17 mouse cellular contexts compared by ENCODE assay signal in genomic region chr2:150660668-150661451, GRCm38 (mm10). TPM values are rescaled to one million over a fixed set of nuclear protein-coding genes. Genes with fewer than 3 reads are reported as not detected.
DNase-seq lines count a peak whose midpoint lies in the region; ATAC-seq and TF ChIP-seq lines count a peak whose summit lies in the region.
"Had no signal": no experiment of that assay in that cellular context is flagged by ENCODE, and none has a peak within 500 bp of the region (broad histone marks: within the 10 kb centered on the region; RNA-seq: fewer than 3 reads in every experiment).

No protein-coding gene starts in this region.

- no peak for DNase-seq in embryonic facial prominence, embryonic 14.5 days (ENCODE audit: low spot score)
- DNase-seq in embryonic facial prominence, embryonic 10.5 days (ENCODE audit: low spot score): no peak
- no peak for DNase-seq in hindbrain, postnatal 0 days (ENCODE audit: low spot score)
- DNase-seq in hindbrain, embryonic 11.5 days (ENCODE audit: low spot score): no peak
- DNase-seq in kidney, postnatal 14 days: peak; percentile 45
- no peak for DNase-seq in c-Kit-positive CD71-positive TER-119-positive erythroid progenitor cells, embryonic 14.5 days (ENCODE audit: low spot score)
- no peak for DNase-seq in cerebellum, postnatal 14 days
- DNase-seq: adrenal gland, postnatal 14 days; cerebellum, adult 18-20 months; right cerebral cortex, postnatal 25 days had no signal

- no peaks in the 10 kb centered on the region for H3K9me3 ChIP-seq in embryonic facial prominence, embryonic 14.5 days (ENCODE audit: control insufficient read depth, low read length)
- H3K9me3 ChIP-seq in embryonic facial prominence, embryonic 10.5 days: no peaks in the 10 kb centered on the region
- no peaks in the 10 kb centered on the region for H3K9me3 ChIP-seq in hindbrain, postnatal 0 days (ENCODE audit: low read length)
- no peaks in the 10 kb centered on the region for H3K9me3 ChIP-seq in hindbrain, embryonic 11.5 days (ENCODE audit: control insufficient read depth, low read length)
- H3K9me3 ChIP-seq: heart, embryonic 10.5 days; neural tube, embryonic 15.5 days had no signal

- H3K36me3 ChIP-seq in embryonic facial prominence, embryonic 14.5 days (ENCODE audit: control insufficient read depth, insufficient read depth, low read length): no peaks in the 10 kb centered on the region
- H3K36me3 ChIP-seq in embryonic facial prominence, embryonic 10.5 days (replicated peaks): no peaks in the 10 kb centered on the region
- H3K36me3 ChIP-seq in hindbrain, postnatal 0 days (ENCODE audit: insufficient read depth, low read length): no peaks in the 10 kb centered on the region
- H3K36me3 ChIP-seq in hindbrain, embryonic 11.5 days (ENCODE audit: control insufficient read depth, insufficient read depth, low read length): peaks cover 3% of the 10 kb centered on the region; the same call in 1 of the 2 replicates
- H3K36me3 ChIP-seq: neural tube, embryonic 15.5 days had no signal

- no peak for TF ChIP-seq CTCF in hindbrain, postnatal 0 days (IDR thresholded peaks at IDR 0.05; ENCODE audit: low read depth)

- no peak overlapping the region for H3K4me2 ChIP-seq in embryonic facial prominence, embryonic 14.5 days (ENCODE audit: low read depth, low read length)
- no peak overlapping the region for H3K4me2 ChIP-seq in hindbrain, postnatal 0 days (ENCODE audit: low read depth, low read length)
- no peak overlapping the region for H3K4me2 ChIP-seq in hindbrain, embryonic 11.5 days (replicated peaks; ENCODE audit: low read depth, low read length)
- H3K4me2 ChIP-seq: neural tube, embryonic 15.5 days had no signal

- H3K4me3 ChIP-seq in embryonic facial prominence, embryonic 14.5 days (ENCODE audit: low read depth, low read length): no peak overlapping the region
- H3K4me3 ChIP-seq in embryonic facial prominence, embryonic 10.5 days: no peak overlapping the region
- no peak overlapping the region for H3K4me3 ChIP-seq in hindbrain, postnatal 0 days (ENCODE audit: low read length)
- H3K4me3 ChIP-seq in hindbrain, embryonic 11.5 days (ENCODE audit: low read depth, low read length): no peak overlapping the region
- H3K4me3 ChIP-seq in brown adipose tissue, adult 24 weeks (ENCODE audit: insufficient read depth, low read depth, low read length): no peak overlapping the region
- H3K4me3 ChIP-seq: heart, embryonic 10.5 days; neural tube, embryonic 15.5 days had no signal

- no peak overlapping the region for H3K9ac ChIP-seq in embryonic facial prominence, embryonic 14.5 days (ENCODE audit: low read depth, low read length)
- no peak overlapping the region for H3K9ac ChIP-seq in hindbrain, postnatal 0 days (replicated peaks; ENCODE audit: low read length)
- H3K9ac ChIP-seq in hindbrain, embryonic 11.5 days (ENCODE audit: low read depth, low read length): no peak overlapping the region
- H3K9ac ChIP-seq: neural tube, embryonic 15.5 days had no signal

- no peaks in the 10 kb centered on the region; the same call in 1 of the 2 replicates for H3K27me3 ChIP-seq in embryonic facial prominence, embryonic 14.5 days (replicated peaks; ENCODE audit: control insufficient read depth, insufficient read depth, low read length)
- peaks cover 10% of the 10 kb centered on the region for H3K27me3 ChIP-seq in embryonic facial prominence, embryonic 10.5 days (replicated peaks; ENCODE audit: low read depth, poor library complexity, severe bottlenecking)
- H3K27me3 ChIP-seq in hindbrain, postnatal 0 days (ENCODE audit: insufficient read depth, low read length): no peaks in the 10 kb centered on the region
- H3K27me3 ChIP-seq in hindbrain, embryonic 11.5 days (ENCODE audit: control insufficient read depth, insufficient read depth, low read length): no peaks in the 10 kb centered on the region
- H3K27me3 ChIP-seq: neural tube, embryonic 15.5 days had no signal

- 0 out of 2 replicates have a peak, but pooled peaks have one; percentile 38 for ATAC-seq in embryonic facial prominence, embryonic 14.5 days (ENCODE audit: low read depth)
- ATAC-seq in hindbrain, postnatal 0 days: peak; percentile 41
- ATAC-seq in hindbrain, embryonic 11.5 days (ENCODE audit: low FRiP score): no peak
- ATAC-seq: midbrain, embryonic 16.5 days had no signal

- no peak overlapping the region for H3K27ac ChIP-seq in embryonic facial prominence, embryonic 14.5 days (replicated peaks; ENCODE audit: low read depth, low read length)
- H3K27ac ChIP-seq in embryonic facial prominence, embryonic 10.5 days (replicated peaks): no peak overlapping the region
- peak overlapping the region; percentile 45; the same call in 1 of the 2 replicates for H3K27ac ChIP-seq in hindbrain, postnatal 0 days
- no peak overlapping the region for H3K27ac ChIP-seq in hindbrain, embryonic 11.5 days (ENCODE audit: low read depth, low read length)
- peak overlapping the region; percentile 51 for H3K27ac ChIP-seq in brown adipose tissue, adult 24 weeks (replicated peaks; ENCODE audit: low read depth, low read length)
- H3K27ac ChIP-seq: macrophage; neural tube, embryonic 15.5 days had no signal

- 68% methylated on average over 5 of the region's 5 CpGs for WGBS in embryonic facial prominence, embryonic 14.5 days
- 86% methylated on average over 5 of the region's 5 CpGs for WGBS in embryonic facial prominence, embryonic 10.5 days
- 72% methylated on average over 5 of the region's 5 CpGs for WGBS in hindbrain, postnatal 0 days
- 86% methylated on average over 5 of the region's 5 CpGs for WGBS in hindbrain, embryonic 11.5 days

- peaks cover 7% of the 10 kb centered on the region; the same call in 1 of the 2 replicates for H3K4me1 ChIP-seq in embryonic facial prominence, embryonic 14.5 days (ENCODE audit: control insufficient read depth, insufficient read depth, low read length)
- peaks cover 13% of the 10 kb centered on the region for H3K4me1 ChIP-seq in embryonic facial prominence, embryonic 10.5 days
- 0 out of 2 replicates have a peak, but pooled peaks cover 7% of the 10 kb centered on the region for H3K4me1 ChIP-seq in hindbrain, postnatal 0 days (ENCODE audit: insufficient read depth, low read length)
- H3K4me1 ChIP-seq in hindbrain, embryonic 11.5 days (replicated peaks; ENCODE audit: control insufficient read depth, insufficient read depth, low read length): no peaks in the 10 kb centered on the region
- H3K4me1 ChIP-seq in brown adipose tissue, adult 24 weeks (ENCODE audit: control insufficient read depth, insufficient read depth, insufficient read length, low read length): peaks cover 19% of the 10 kb centered on the region
- H3K4me1 ChIP-seq: neural tube, embryonic 15.5 days had no signal

RNA-seq across cellular contexts. Expression of gene Acss1, which starts 7.4 kb away (rescaled TPM):
- 5.3 and 7.8 TPM in 2 replicates for polyA plus RNA-seq in embryonic facial prominence, embryonic 14.5 days (2014; fragmentation: Nextera tagmentation; extraction: Ambion mirVana)
- 7.8 and 9.3 TPM in 2 replicates for polyA plus RNA-seq in embryonic facial prominence, embryonic 10.5 days (2016; fragmentation: Nextera tagmentation; extraction: Ambion mirVana)
- total RNA-seq in hindbrain, postnatal 0 days (2014; rRNA removed): 33.0 and 43.5 TPM in 2 replicates
- 17.0 and 17.6 TPM in 2 replicates for polyA plus RNA-seq in hindbrain, postnatal 0 days (2015; fragmentation: Nextera tagmentation; extraction: Ambion mirVana)
- polyA plus RNA-seq in hindbrain, embryonic 11.5 days (2014; fragmentation: Nextera tagmentation; extraction: Ambion mirVana): 31.4 and 31.9 TPM in 2 replicates
- 95.0 and 102 TPM in 2 replicates for polyA plus RNA-seq in brown adipose tissue, adult 24 weeks (2012; ENCODE audit: insufficient read depth, insufficient read length, missing spikeins)

RNA-seq across cellular contexts. Expression of gene Vsx1, which starts 28.3 kb away (rescaled TPM):
- polyA plus RNA-seq in embryonic facial prominence, embryonic 14.5 days (2014; fragmentation: Nextera tagmentation; extraction: Ambion mirVana): not detected in 2 replicates
- 0.04 and 0.23 TPM in 2 replicates for polyA plus RNA-seq in embryonic facial prominence, embryonic 10.5 days (2016; fragmentation: Nextera tagmentation; extraction: Ambion mirVana)
- 0.26 TPM in 1 of 2 replicates, not detected in the other for total RNA-seq in hindbrain, postnatal 0 days (2014; rRNA removed)
- 0.10 and 0.13 TPM in 2 replicates for polyA plus RNA-seq in hindbrain, postnatal 0 days (2015; fragmentation: Nextera tagmentation; extraction: Ambion mirVana)
- polyA plus RNA-seq in hindbrain, embryonic 11.5 days (2014; fragmentation: Nextera tagmentation; extraction: Ambion mirVana): 1.1 and 1.9 TPM in 2 replicates
- not detected in 2 replicates for polyA plus RNA-seq in brown adipose tissue, adult 24 weeks (2012; ENCODE audit: insufficient read depth, insufficient read length, missing spikeins)
- total RNA-seq: adrenal gland, postnatal 14 days had no signal
- polyA plus RNA-seq: heart, embryonic 10.5 days; macrophage; stomach, embryonic 16.5 days; urinary bladder, adult 2 months had no signal

RNA-seq across cellular contexts. Expression of gene Apmap, which starts 52.5 kb away (rescaled TPM):
- polyA plus RNA-seq in embryonic facial prominence, embryonic 14.5 days (2014; fragmentation: Nextera tagmentation; extraction: Ambion mirVana): 36.8 and 37.1 TPM in 2 replicates
- 27.9 and 31.5 TPM in 2 replicates for polyA plus RNA-seq in embryonic facial prominence, embryonic 10.5 days (2016; fragmentation: Nextera tagmentation; extraction: Ambion mirVana)
- total RNA-seq in hindbrain, postnatal 0 days (2014; rRNA removed): 31.1 and 32.6 TPM in 2 replicates
- 55.6 and 61.6 TPM in 2 replicates for polyA plus RNA-seq in hindbrain, postnatal 0 days (2015; fragmentation: Nextera tagmentation; extraction: Ambion mirVana)
- 40.3 and 42.6 TPM in 2 replicates for polyA plus RNA-seq in hindbrain, embryonic 11.5 days (2014; fragmentation: Nextera tagmentation; extraction: Ambion mirVana)
- 125 and 136 TPM in 2 replicates for polyA plus RNA-seq in brown adipose tissue, adult 24 weeks (2012; ENCODE audit: insufficient read depth, insufficient read length, missing spikeins)

Comparison
In these comparisons a context has a peak if more than half of its experiments do, and no peak if none do; other contexts are left out.
1. H3K27ac ChIP-seq: peak in hindbrain, postnatal 0 days (single experiment) and brown adipose tissue, adult 24 weeks (single experiment); none in embryonic facial prominence, embryonic 14.5 days (single experiment), embryonic facial prominence, embryonic 10.5 days (single experiment) and hindbrain, embryonic 11.5 days (single experiment).